Mouse (Mus musculus) kidney, embryonic 16.5 days (tissue): ENCODE measurements around the gene Smpd1. TPM values are rescaled to one million over a fixed set of nuclear protein-coding genes. Genes with fewer than 3 reads are reported as not detected.

Source experiments
- ATAC-seq: fragments of 200-750 bp; cut with Nextera tagmentation; 2 replicates; pipeline ENCODE4 v1.8.0; 2017; ENCODE audit warnings: moderate TSS enrichment; ENCODE audit not compliant: low FRiP score, low TSS enrichment
- H3K27ac ChIP-seq: fragments of 300-500 bp; sonication (generic); 2 replicates; pipeline ENCODE4 v1.5.1; 2014; ENCODE audit warnings: low read length
- H3K27me3 ChIP-seq: fragments of 300-500 bp; sonication (generic); 2 replicates; pipeline ENCODE4 v1.6.1; 2014; ENCODE audit warnings: low read length, control low read depth, mixed read lengths; ENCODE audit not compliant: insufficient read depth
- H3K36me3 ChIP-seq: fragments of 300-500 bp; sonication (generic); 2 replicates; pipeline ENCODE4 v1.6.1; 2014; ENCODE audit warnings: low read length, control low read depth, mixed read lengths; ENCODE audit not compliant: insufficient read depth
- H3K4me1 ChIP-seq: fragments of 300-500 bp; sonication (generic); 2 replicates; pipeline ENCODE4 v1.6.1; 2014; ENCODE audit warnings: low read length, control low read depth, mixed read lengths; ENCODE audit not compliant: insufficient read depth
- H3K4me2 ChIP-seq: fragments of 300-500 bp; sonication (generic); replicated peaks from 2 replicates; pipeline ENCODE4 v1.6.1; 2014; ENCODE audit warnings: low read depth, low read length
- H3K4me3 ChIP-seq: fragments of 300-500 bp; sonication (generic); 2 replicates; pipeline ENCODE4 v1.5.1; 2014; ENCODE audit warnings: mild to moderate bottlenecking, low read length
- H3K9ac ChIP-seq: fragments of 300-500 bp; sonication (generic); replicated peaks from 2 replicates; pipeline ENCODE4 v1.6.1; 2014; ENCODE audit warnings: low read length
- H3K9me3 ChIP-seq: fragments of 300-500 bp; sonication (generic); 2 replicates; pipeline ENCODE4 v1.6.1; 2016; ENCODE audit warnings: low read length, control low read depth
- WGBS: fragments of 180-500 bp; shearing (Covaris S2); extraction: QIAGEN DNeasy Blood & Tissue Kit; methylation state at CpG from one replicate; pipeline ENCODE4 v1.1.7; 2014; 5-methylcytosine and 5-hydroxymethylcytosine counted together
- polyA plus RNA-seq: library from polyadenylated mRNA; unstranded; fragments of >200 nt; fragmentation: Nextera tagmentation; extraction: Ambion mirVana; gene quantifications from 2 replicates; pipeline ENCODE4 v1.2.1, GENCODE M21; 2015

The Smpd1 gene
- polyA plus RNA-seq, 1 experiment from 2014 or later: 60.7 TPM

- no peaks in the 10 kb centered on the region for H3K27me3 ChIP-seq
- no peak overlapping the region for H3K9ac ChIP-seq
- no peaks in the 10 kb centered on the region for H3K9me3 ChIP-seq
- H3K4me3 ChIP-seq: no peak overlapping the region
- H3K4me2 ChIP-seq: no peak overlapping the region
- H3K27ac ChIP-seq: no peak overlapping the region
- ATAC-seq: no peak
- 93% methylated on average over 8 of the region's 8 CpGs for WGBS
- H3K4me1 ChIP-seq: peaks cover 17% of the 10 kb centered on the region
- H3K36me3 ChIP-seq: peaks cover 17% of the 10 kb centered on the region
Measured at GRCm38 (mm10) chr7:105572949-105573348, 18.8 kb downstream of the Smpd1 start.

GRCm38 (mm10) chr7:105574537-105574936 is 20.4 kb downstream of the Smpd1 start:
- Histone ChIP-seq H3K4me3 (no peak overlapping the region), H3K4me2 (no peak overlapping the region), H3K36me3 (peaks cover 17% of the 10 kb centered on the region), H3K9ac (no peak overlapping the region), H3K9me3 (no peaks in the 10 kb centered on the region), H3K27ac (no peak overlapping the region), H3K27me3 (no peaks in the 10 kb centered on the region), H3K4me1 (peaks cover 7% of the 10 kb centered on the region)
- 89% methylated on average over 4 of the region's 4 CpGs for WGBS
- ATAC-seq: no peak

- no peaks in the 10 kb centered on the region for H3K9me3 ChIP-seq
- no peak overlapping the region for H3K27ac ChIP-seq
- no peak overlapping the region for H3K4me3 ChIP-seq
- 65% methylated on average over 3 of the region's 3 CpGs for WGBS
- no peak overlapping the region for H3K4me2 ChIP-seq
- no peak for ATAC-seq
- peaks cover 9% of the 10 kb centered on the region; the same call in 1 of the 2 replicates for H3K4me1 ChIP-seq
- no peaks in the 10 kb centered on the region for H3K27me3 ChIP-seq
- peaks cover 17% of the 10 kb centered on the region for H3K36me3 ChIP-seq
- no peak overlapping the region for H3K9ac ChIP-seq
Measured at GRCm38 (mm10) chr7:105576166-105576748, 22.1 kb downstream of the Smpd1 start.

- H3K4me3 ChIP-seq: no peak overlapping the region
- H3K27ac ChIP-seq: no peak overlapping the region
- no peak overlapping the region for H3K9ac ChIP-seq
- H3K4me1 ChIP-seq: peaks cover 16% of the 10 kb centered on the region; the same call in 1 of the 2 replicates
- H3K36me3 ChIP-seq: peaks cover 13% of the 10 kb centered on the region
- WGBS: 93% methylated on average over 6 of the region's 6 CpGs
- H3K4me2 ChIP-seq: no peak overlapping the region
- ATAC-seq: no peak
- no peaks in the 10 kb centered on the region for H3K9me3 ChIP-seq
- no peaks in the 10 kb centered on the region for H3K27me3 ChIP-seq
Measured at GRCm38 (mm10) chr7:105577377-105577871, 23.3 kb downstream of the Smpd1 start.

- Histone ChIP-seq H3K36me3 (peaks cover 7% of the 10 kb centered on the region), H3K4me3 (no peak overlapping the region), H3K9me3 (no peaks in the 10 kb centered on the region), H3K27ac (no peak overlapping the region), H3K4me2 (no peak overlapping the region), H3K4me1 (peaks cover 16% of the 10 kb centered on the region; the same call in 1 of the 2 replicates), H3K27me3 (no peaks in the 10 kb centered on the region), H3K9ac (no peak overlapping the region)
- 82% methylated on average over 2 of the region's 2 CpGs for WGBS
- ATAC-seq: no peak
Measured at GRCm38 (mm10) chr7:105578481-105578880, 24.3 kb downstream of the Smpd1 start.

GRCm38 (mm10) chr7:105580627-105581089 is 26.5 kb downstream of the Smpd1 start:
- Histone ChIP-seq H3K27ac (no peak overlapping the region), H3K4me1 (peaks cover 16% of the 10 kb centered on the region; the same call in 1 of the 2 replicates), H3K4me2 (peak overlapping the region; percentile 93), H3K36me3 (no peaks in the 10 kb centered on the region), H3K27me3 (no peaks in the 10 kb centered on the region), H3K9me3 (no peaks in the 10 kb centered on the region), H3K4me3 (peak overlapping the region; percentile 71), H3K9ac (peak overlapping the region; percentile 72)
- ATAC-seq: peak; percentile 59
- WGBS: 0% methylated on average over 15 of the region's 22 CpGs

- H3K4me1 ChIP-seq: peaks cover 16% of the 10 kb centered on the region; the same call in 1 of the 2 replicates
- peak within 1 kb of the TSS; percentile 72 for H3K9ac ChIP-seq
- peak within 1 kb of the TSS; percentile 67; the same call in 1 of the 2 replicates for H3K27ac ChIP-seq
- no peaks in the 10 kb centered on the region for H3K36me3 ChIP-seq
- peak within 1 kb of the TSS; percentile 93 for H3K4me2 ChIP-seq
- under 1% methylated on average over 53 of the region's 54 CpGs for WGBS
- ATAC-seq: peak; percentile 94
- H3K27me3 ChIP-seq: no peaks in the 10 kb centered on the region
- H3K9me3 ChIP-seq: no peaks in the 10 kb centered on the region
- peak within 1 kb of the TSS; percentile 71 for H3K4me3 ChIP-seq
Measured at GRCm38 (mm10) chr7:105581094-105581703, 27.0 kb downstream of the Smpd1 start, which contains the start of gene Apbb1. Gene Apbb1 (minus strand): TSS chr7:105581653.

- no peak for ATAC-seq
- H3K9me3 ChIP-seq: no peaks in the 10 kb centered on the region
- peaks cover 16% of the 10 kb centered on the region; the same call in 1 of the 2 replicates for H3K4me1 ChIP-seq
- no peak overlapping the region for H3K9ac ChIP-seq
- H3K4me3 ChIP-seq: peak overlapping the region; percentile 71; the same call in 1 of the 2 replicates
- H3K27ac ChIP-seq: no peak overlapping the region
- no peaks in the 10 kb centered on the region for H3K27me3 ChIP-seq
- 80% methylated on average over 2 of the region's 2 CpGs for WGBS
- peak overlapping the region; percentile 93 for H3K4me2 ChIP-seq
- H3K36me3 ChIP-seq: no peaks in the 10 kb centered on the region
Measured at GRCm38 (mm10) chr7:105581959-105582358, 27.8 kb downstream of the Smpd1 start.

GRCm38 (mm10) chr7:105588325-105588912 is 34.3 kb downstream of the Smpd1 start:
- Histone ChIP-seq H3K4me2 (no peak overlapping the region), H3K4me1 (no peaks in the 10 kb centered on the region), H3K9ac (no peak overlapping the region), H3K4me3 (no peak overlapping the region), H3K36me3 (no peaks in the 10 kb centered on the region), H3K27ac (no peak overlapping the region), H3K9me3 (no peaks in the 10 kb centered on the region), H3K27me3 (no peaks in the 10 kb centered on the region)
- WGBS: 68% methylated on average over 9 of the region's 9 CpGs
- ATAC-seq: no peak
